Mouse (Mus musculus) MEL (cell line): Measurements from ENCODE around the gene Zfp938.

ENCODE experiments used
- BHLHE40 ChIP-seq: IDR thresholded peaks from 2 replicates; pipeline ENCODE4 v1.6.1; 2012; ENCODE audit warnings: low read depth, mild to moderate bottlenecking, inconsistent platforms, low read length, improper control_type of control experiment, borderline replicate concordance
- CHD2 ChIP-seq: IDR thresholded peaks from 2 replicates; pipeline ENCODE4 v1.6.1; 2011; ENCODE audit warnings: low read length, improper control_type of control experiment
- CTCF ChIP-seq, 3 experiments: IDR thresholded peaks in 2 of 3; conservative IDR thresholded peaks in 1 of 3; 2 replicates each; pipeline ENCODE4 v1.5.1; 2011 to 2012; ENCODE audit warnings: low read length in 3 of 3, low read depth in 2 of 3, mild to moderate bottlenecking in 2 of 3, improper control_type of control experiment in 1 of 3, inconsistent platforms in 1 of 3, mixed read lengths in 1 of 3, moderate library complexity in 1 of 3; ENCODE audit not compliant: control insufficient read depth in 1 of 3, insufficient read depth in 1 of 3, poor library complexity in 1 of 3, severe bottlenecking in 1 of 3
- E2F4 ChIP-seq: IDR thresholded peaks from 2 replicates; pipeline ENCODE4 v1.6.1; 2011; ENCODE audit warnings: low read depth, low read length, improper control_type of control experiment, borderline replicate concordance
- EP300 ChIP-seq, 2 experiments: IDR thresholded peaks; 2 replicates each; pipeline ENCODE4 v1.6.1; 2011; ENCODE audit warnings: improper control_type of control experiment in 2 of 2, low read length in 2 of 2, low read depth in 1 of 2, mild to moderate bottlenecking in 1 of 2
- GATA1 ChIP-seq: IDR thresholded peaks from 2 replicates; pipeline ENCODE4 v1.6.1; 2011; ENCODE audit warnings: low read depth, low read length, improper control_type of control experiment
- HCFC1 ChIP-seq: IDR thresholded peaks from 2 replicates; pipeline ENCODE4 v1.6.1; 2012; ENCODE audit warnings: low read depth, mild to moderate bottlenecking, inconsistent platforms, low read length, improper control_type of control experiment, moderate library complexity
- POLR2A ChIP-seq, 2 experiments: IDR thresholded peaks; 2 replicates each; pipeline ENCODE4 v1.6.1; 2011 to 2012; ENCODE audit warnings: low read length in 2 of 2, mild to moderate bottlenecking in 2 of 2, control low read depth in 1 of 2, improper control_type of control experiment in 1 of 2, low read depth in 1 of 2, moderate library complexity in 1 of 2; ENCODE audit not compliant: control insufficient read depth in 1 of 2, insufficient read depth in 1 of 2, poor library complexity in 1 of 2
- SIN3A ChIP-seq: IDR thresholded peaks from 2 replicates; pipeline ENCODE4 v1.6.1; 2012; ENCODE audit warnings: low read length, improper control_type of control experiment, inconsistent platforms
- TBP ChIP-seq: IDR thresholded peaks from 2 replicates; pipeline ENCODE4 v1.8.0; 2011; ENCODE audit warnings: low read depth, low read length, improper control_type of control experiment
- USF1 ChIP-seq: IDR thresholded peaks from 2 replicates; pipeline ENCODE4 v1.6.1; 2014; ENCODE audit warnings: low read depth, mild to moderate bottlenecking, inconsistent platforms, low read length, improper control_type of control experiment, moderate library complexity
- ZNF384 ChIP-seq: IDR thresholded peaks from 2 replicates; pipeline ENCODE4 v1.6.1; 2012; ENCODE audit warnings: low read depth, mild to moderate bottlenecking, inconsistent platforms, low read length, improper control_type of control experiment

DNA sequence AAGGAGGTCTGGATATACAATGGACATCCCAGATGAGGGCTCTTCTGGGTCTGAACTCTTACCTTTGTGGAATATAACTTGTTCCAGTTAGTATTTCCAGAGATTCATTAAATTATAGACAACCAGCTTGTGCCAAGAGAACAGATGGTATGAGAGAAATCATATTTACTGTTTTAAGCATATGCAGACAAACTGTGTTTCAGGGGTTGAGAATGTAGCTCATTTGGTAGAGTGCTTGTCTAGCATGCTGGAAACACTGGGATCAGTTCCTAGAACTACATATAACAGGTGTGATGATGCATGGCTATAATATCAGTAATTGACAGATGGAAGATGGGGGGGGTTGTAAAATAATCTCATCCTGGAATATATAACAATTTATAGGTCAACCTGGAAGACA, 3.9 kb upstream of the Zfp938 start:
- no peak for TF ChIP-seq GATA1
- no peak for TF ChIP-seq CTCF (IDR thresholded peaks at IDR 0.05 in 2 of 3, conservative IDR thresholded peaks at IDR 0.05 in 1 of 3; ENCODE audit: control insufficient read depth in 1 of 3, insufficient read depth in 1 of 3, low read depth in 2 of 3, low read length in 3 of 3, poor library complexity in 1 of 3, severe bottlenecking in 1 of 3)
- no peak for TF ChIP-seq BHLHE40
- no peak for TF ChIP-seq USF1
- no peak for TF ChIP-seq TBP
- TF ChIP-seq EP300 (IDR thresholded peaks at IDR 0.05; ENCODE audit: low read depth in 1 of 2, low read length in 2 of 2): no peak
- no peak for TF ChIP-seq E2F4
- no peak for TF ChIP-seq POLR2A (IDR thresholded peaks at IDR 0.05; ENCODE audit: control insufficient read depth in 1 of 2, insufficient read depth in 1 of 2, low read depth in 1 of 2, low read length in 2 of 2, poor library complexity in 1 of 2)
- TF ChIP-seq SIN3A: no peak
- TF ChIP-seq CHD2: no peak
- no peak for TF ChIP-seq HCFC1
- no peak for TF ChIP-seq ZNF384
